8 mouse cellular contexts compared by ENCODE assay signal in the genomic region with DNA sequence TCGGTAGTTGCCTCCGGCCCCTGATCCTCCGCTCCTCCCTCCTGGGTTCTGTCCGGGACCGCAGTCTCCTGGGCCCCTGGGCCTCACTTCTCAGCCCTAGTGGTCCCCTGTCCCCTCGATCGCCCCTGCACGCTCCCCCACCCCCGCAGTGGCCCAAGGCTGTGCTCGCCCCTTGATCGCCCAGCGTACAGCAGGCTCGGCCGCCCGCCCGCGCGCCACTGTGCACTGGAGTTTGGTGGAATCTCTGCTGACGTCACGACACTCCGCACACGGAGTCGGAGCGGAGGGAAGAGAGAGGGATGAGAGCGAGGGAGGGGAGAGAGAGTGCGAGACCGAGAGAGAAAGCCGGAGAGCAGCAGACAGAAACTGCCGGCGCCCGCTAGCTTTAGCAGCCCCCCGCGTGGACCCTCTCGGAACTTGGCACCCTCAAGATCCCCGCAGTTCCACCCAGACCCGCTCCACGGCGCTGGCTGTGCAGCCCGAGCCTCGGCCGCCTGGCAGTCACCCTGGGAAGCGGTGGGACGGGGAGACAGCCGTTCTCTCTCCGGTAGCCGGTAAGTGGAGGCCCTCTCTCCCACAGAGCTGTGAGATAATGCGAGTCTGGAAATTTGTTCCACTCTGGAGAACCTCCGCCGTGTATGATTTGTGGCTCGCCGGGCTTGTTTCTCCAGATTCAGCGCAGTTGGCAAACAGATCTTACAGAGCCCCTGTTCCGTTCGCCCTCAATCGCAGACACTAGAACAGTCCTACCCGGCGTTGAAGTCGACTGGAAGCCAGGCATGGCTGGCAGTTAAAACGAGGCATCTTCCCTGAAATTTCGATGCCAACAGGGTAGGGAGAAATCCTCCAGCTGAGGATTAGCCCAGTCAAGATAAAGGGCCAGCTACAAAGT. TPM values are rescaled to one million over a fixed set of nuclear protein-coding genes. Genes with fewer than 3 reads are reported as not detected.
DNase-seq lines count a peak whose midpoint lies in the region; ATAC-seq and TF ChIP-seq lines count a peak whose summit lies in the region.

TSS of gene Pitx2 (plus strand) at position 270 of the 892 bp plus-strand sequence.

- no peaks in the 10 kb centered on the region for H3K36me3 ChIP-seq in lung, postnatal 0 days (ENCODE audit: insufficient read depth, low read length)
- no peaks in the 10 kb centered on the region for H3K36me3 ChIP-seq in embryonic facial prominence, embryonic 15.5 days
- no peaks in the 10 kb centered on the region for H3K36me3 ChIP-seq in hindbrain, postnatal 0 days (ENCODE audit: insufficient read depth, low read length)
- H3K36me3 ChIP-seq in midbrain, embryonic 13.5 days: no peaks in the 10 kb centered on the region

- no peak within 1 kb of the TSS for H3K27ac ChIP-seq in lung, postnatal 0 days (ENCODE audit: low read length)
- peak within 1 kb of the TSS; percentile 81 for H3K27ac ChIP-seq in embryonic facial prominence, embryonic 15.5 days (replicated peaks)
- no peak within 1 kb of the TSS for H3K27ac ChIP-seq in hindbrain, postnatal 0 days
- H3K27ac ChIP-seq in midbrain, embryonic 13.5 days: peak within 1 kb of the TSS; percentile 78

- H3K4me2 ChIP-seq in lung, postnatal 0 days (replicated peaks; ENCODE audit: low read depth, low read length): peak within 1 kb of the TSS; percentile 52
- peak within 1 kb of the TSS; percentile 72 for H3K4me2 ChIP-seq in embryonic facial prominence, embryonic 15.5 days (replicated peaks)
- peak within 1 kb of the TSS; percentile 55 for H3K4me2 ChIP-seq in hindbrain, postnatal 0 days (ENCODE audit: low read depth, low read length)
- peak within 1 kb of the TSS; percentile 60 for H3K4me2 ChIP-seq in midbrain, embryonic 13.5 days (replicated peaks)

- no peak for TF ChIP-seq EP300 in lung, postnatal 0 days (IDR thresholded peaks at IDR 0.05)

- WGBS in lung, postnatal 0 days: 2% methylated on average over 60 of the region's 60 CpGs
- 2% methylated on average over 60 of the region's 60 CpGs for WGBS in lung, adult 2 months
- WGBS in embryonic facial prominence, embryonic 15.5 days: under 1% methylated on average over 60 of the region's 60 CpGs
- under 1% methylated on average over 58 of the region's 60 CpGs for WGBS in hindbrain, postnatal 0 days
- under 1% methylated on average over 56 of the region's 60 CpGs for WGBS in midbrain, embryonic 13.5 days

- no peaks in the 10 kb centered on the region for H3K9me3 ChIP-seq in lung, postnatal 0 days (ENCODE audit: low read length)
- H3K9me3 ChIP-seq in embryonic facial prominence, embryonic 15.5 days (replicated peaks): no peaks in the 10 kb centered on the region
- H3K9me3 ChIP-seq in hindbrain, postnatal 0 days (ENCODE audit: low read length): no peaks in the 10 kb centered on the region
- no peaks in the 10 kb centered on the region for H3K9me3 ChIP-seq in midbrain, embryonic 13.5 days

- TF ChIP-seq POLR2A in lung, adult 2 months (IDR thresholded peaks at IDR 0.05; ENCODE audit: borderline replicate concordance, extremely low read depth, low read depth, low read length): no peak

- TF ChIP-seq CTCF in lung, postnatal 0 days (IDR thresholded peaks at IDR 0.05): no peak
- no peak for TF ChIP-seq CTCF in lung, adult 2 months (IDR thresholded peaks at IDR 0.05; ENCODE audit: insufficient read depth, low read length)
- no peak; the same call in 1 of the 2 replicates for TF ChIP-seq CTCF in hindbrain, postnatal 0 days (IDR thresholded peaks at IDR 0.05; ENCODE audit: low read depth)

- peaks cover 79% of the 10 kb centered on the region for H3K27me3 ChIP-seq in lung, postnatal 0 days (replicated peaks; ENCODE audit: insufficient read depth, low read length)
- peaks cover 82% of the 10 kb centered on the region for H3K27me3 ChIP-seq in embryonic facial prominence, embryonic 15.5 days
- peaks cover 74% of the 10 kb centered on the region for H3K27me3 ChIP-seq in hindbrain, postnatal 0 days (ENCODE audit: insufficient read depth, low read length)
- H3K27me3 ChIP-seq in midbrain, embryonic 13.5 days: peaks cover 92% of the 10 kb centered on the region

- H3K9ac ChIP-seq in lung, postnatal 0 days (replicated peaks; ENCODE audit: low read depth): no peak within 1 kb of the TSS
- H3K9ac ChIP-seq in embryonic facial prominence, embryonic 15.5 days: peak within 1 kb of the TSS; percentile 53
- no peak within 1 kb of the TSS for H3K9ac ChIP-seq in hindbrain, postnatal 0 days (replicated peaks; ENCODE audit: low read length)
- H3K9ac ChIP-seq in midbrain, embryonic 13.5 days (replicated peaks): peak within 1 kb of the TSS; percentile 64

- 0 out of 2 replicates have a peak, but pooled peaks cover 2% of the 10 kb centered on the region for H3K4me1 ChIP-seq in lung, postnatal 0 days (ENCODE audit: insufficient read depth, low read depth, low read length)
- no peaks in the 10 kb centered on the region for H3K4me1 ChIP-seq in lung, adult 2 months (ENCODE audit: control insufficient read depth, insufficient read depth, low read length)
- H3K4me1 ChIP-seq in embryonic facial prominence, embryonic 15.5 days: peaks cover 36% of the 10 kb centered on the region
- no peaks in the 10 kb centered on the region for H3K4me1 ChIP-seq in hindbrain, postnatal 0 days (ENCODE audit: insufficient read depth, low read length)
- H3K4me1 ChIP-seq in midbrain, embryonic 13.5 days (replicated peaks): peaks cover 31% of the 10 kb centered on the region

- intact Hi-C loops in left cerebral cortex, postnatal 4 days (cut with DNase I): loop anchor here (10.0 kb wide), 1 partner anchor 1115 kb away; no protein-coding TSS in a partner anchor

- DNase-seq in lung, postnatal 0 days (ENCODE audit: low spot score): peak; percentile 37
- no peak for DNase-seq in lung, adult 2 months
- no peak for DNase-seq in hindbrain, postnatal 0 days (ENCODE audit: low spot score)
- DNase-seq in left cerebral cortex, adult 18-20 months (ENCODE audit: low spot score in 2 of 2): no peak
- DNase-seq in left cerebral cortex, postnatal 4 days: no peak

- ATAC-seq in lung, postnatal 0 days: peak; percentile 63
- ATAC-seq in embryonic facial prominence, embryonic 15.5 days (ENCODE audit: insufficient number of reproducible peaks, low FRiP score, low TSS enrichment, low read depth): peak; percentile 74
- peak; percentile 36 for ATAC-seq in hindbrain, postnatal 0 days
- ATAC-seq in midbrain, embryonic 13.5 days: peak; percentile 80
- ATAC-seq in megakaryocyte progenitor cell, adult 5-6 weeks (replicated peaks; ENCODE audit: poor library complexity): no peak

- H3K4me3 ChIP-seq in lung, postnatal 0 days (ENCODE audit: low read depth, low read length): peak within 1 kb of the TSS; percentile 28
- H3K4me3 ChIP-seq in lung, adult 2 months (replicated peaks; ENCODE audit: extremely low read depth, low read depth, low read length): no peak within 1 kb of the TSS
- H3K4me3 ChIP-seq in embryonic facial prominence, embryonic 15.5 days (replicated peaks): peak within 1 kb of the TSS; percentile 53
- H3K4me3 ChIP-seq in hindbrain, postnatal 0 days (ENCODE audit: low read length): peak within 1 kb of the TSS; percentile 30
- H3K4me3 ChIP-seq in midbrain, embryonic 13.5 days (replicated peaks): peak within 1 kb of the TSS; percentile 42

RNA-seq across cellular contexts. Expression of gene Pitx2, which starts in this region (rescaled TPM):
- 1.5 and 1.8 TPM in 2 replicates for polyA plus RNA-seq in lung, postnatal 0 days (2015; fragmentation: Nextera tagmentation; extraction: Ambion mirVana)
- 0.96 and 2.1 TPM in 2 replicates for polyA plus RNA-seq in lung, adult 2 months (2012; rRNA removed)
- 82.5 and 88.3 TPM in 2 replicates for polyA plus RNA-seq in embryonic facial prominence, embryonic 15.5 days (2015; fragmentation: Nextera tagmentation; extraction: Ambion mirVana)
- 0.61 and 2.4 TPM in 2 replicates for total RNA-seq in hindbrain, postnatal 0 days (2014; rRNA removed)
- 1.0 TPM in 2 replicates for polyA plus RNA-seq in hindbrain, postnatal 0 days (2015; fragmentation: Nextera tagmentation; extraction: Ambion mirVana)
- 59.2 and 101 TPM in 2 replicates for polyA plus RNA-seq in midbrain, embryonic 13.5 days (2015; fragmentation: Nextera tagmentation; extraction: Ambion mirVana)
- total RNA-seq in megakaryocyte progenitor cell, adult 5-6 weeks (2015): 0.30 TPM in 1 of 2 replicates, not detected in the other
- not detected in 2 replicates for total RNA-seq in megakaryocyte progenitor cell, adult 5-6 weeks (2017)
- not detected for total RNA-seq in left cerebral cortex, adult 18-20 months (2021)
- total RNA-seq in left cerebral cortex, postnatal 4 days (2021): not detected

Comparison
In these comparisons a context has a peak if more than half of its experiments do, and no peak if none do; other contexts are left out.
1. RNA of gene Pitx2 (polyA plus RNA-seq): 82.5 to 88.3 TPM in embryonic facial prominence, embryonic 15.5 days and 59.2 to 101 TPM in midbrain, embryonic 13.5 days; 0.96 to 2.1 TPM in lung, adult 2 months, 1.5 to 1.8 TPM in lung, postnatal 0 days and 1.0 TPM in hindbrain, postnatal 0 days; every median in the first group is over 10 times any median in the second.
2. H3K27ac ChIP-seq: peak in embryonic facial prominence, embryonic 15.5 days (single experiment) and midbrain, embryonic 13.5 days (single experiment); none in lung, postnatal 0 days (single experiment) and hindbrain, postnatal 0 days (single experiment).
3. H3K9ac ChIP-seq: peak in embryonic facial prominence, embryonic 15.5 days (single experiment) and midbrain, embryonic 13.5 days (single experiment); none in lung, postnatal 0 days (single experiment) and hindbrain, postnatal 0 days (single experiment).
4. Peak in every context shown above with its lines, with median percentiles within 50 percentile points of each other: H3K4me2 ChIP-seq.